Mouse (Mus musculus) CH12.LX (cell line): ENCODE results near the gene Mt4.
A peak's percentile ranks its signal among the peaks of the same experiment; 100 is the strongest.

Source experiments
- CHD2 ChIP-seq: IDR thresholded peaks from 2 replicates; pipeline ENCODE4 v1.6.1; 2011; ENCODE audit warnings: low read length, improper control_type of control experiment
- CTCF ChIP-seq, 2 experiments: IDR thresholded peaks in 1 of 2; conservative IDR thresholded peaks in 1 of 2; 2 replicates each; pipeline ENCODE4 v1.5.1; 2011 to 2012; ENCODE audit warnings: low read depth in 2 of 2, low read length in 2 of 2, improper control_type of control experiment in 1 of 2, inconsistent platforms in 1 of 2, mild to moderate bottlenecking in 1 of 2, moderate library complexity in 1 of 2
- ELF1 ChIP-seq: IDR thresholded peaks from 2 replicates; pipeline ENCODE4 v1.6.1; 2014; ENCODE audit warnings: low read depth, mild to moderate bottlenecking, inconsistent platforms, low read length, improper control_type of control experiment
- EP300 ChIP-seq: IDR thresholded peaks from 2 replicates; pipeline ENCODE4 v1.6.1; 2011; ENCODE audit warnings: low read length, improper control_type of control experiment
- ETS1 ChIP-seq: conservative IDR thresholded peaks from 2 replicates; pipeline ENCODE4 v1.6.1; 2012; ENCODE audit warnings: low read depth, mild to moderate bottlenecking, inconsistent platforms, low read length, improper control_type of control experiment, moderate library complexity
- MAX ChIP-seq: IDR thresholded peaks from 2 replicates; pipeline ENCODE4 v1.6.1; 2011; ENCODE audit warnings: low read length, improper control_type of control experiment
- MAZ ChIP-seq: IDR thresholded peaks from 2 replicates; pipeline ENCODE4 v1.6.1; 2012; ENCODE audit warnings: low read depth, mild to moderate bottlenecking, inconsistent platforms, low read length, improper control_type of control experiment, moderate library complexity
- NRF1 ChIP-seq: IDR thresholded peaks from 2 replicates; pipeline ENCODE4 v1.6.1; 2014; ENCODE audit warnings: low read depth, mild to moderate bottlenecking, inconsistent platforms, low read length, improper control_type of control experiment, moderate library complexity
- POLR2A ChIP-seq: IDR thresholded peaks from 2 replicates; pipeline ENCODE4 v1.6.1; 2011; ENCODE audit warnings: low read depth, mild to moderate bottlenecking, improper control_type of control experiment, low read length
- RCOR1 ChIP-seq: conservative IDR thresholded peaks from 2 replicates; pipeline ENCODE4 v1.6.1; 2012; ENCODE audit warnings: low read depth, mild to moderate bottlenecking, inconsistent platforms, low read length, improper control_type of control experiment
- SMC3 ChIP-seq: IDR thresholded peaks from 2 replicates; pipeline ENCODE4 v1.6.1; 2011; ENCODE audit warnings: low read depth, low read length, improper control_type of control experiment
- TCF12 ChIP-seq: IDR thresholded peaks from 2 replicates; pipeline ENCODE4 v1.6.1; 2014; ENCODE audit warnings: low read depth, mild to moderate bottlenecking, inconsistent platforms, low read length, improper control_type of control experiment
- USF2 ChIP-seq: conservative IDR thresholded peaks from 2 replicates; pipeline ENCODE4 v1.6.1; 2011; ENCODE audit warnings: low read depth, low read length, improper control_type of control experiment
- ZMIZ1 ChIP-seq: IDR thresholded peaks from 2 replicates; pipeline ENCODE4 v1.6.1; 2012; ENCODE audit warnings: low read depth, mild to moderate bottlenecking, inconsistent platforms, low read length, improper control_type of control experiment

- TF ChIP-seq CTCF (conservative IDR thresholded peaks at IDR 0.05 in 1 of 2, IDR thresholded peaks at IDR 0.05 in 1 of 2; ENCODE audit: low read depth in 2 of 2, low read length in 2 of 2) (peak; percentile 4 to 50; a peak in 2 of 4 replicates), RCOR1 (no peak), NRF1 (no peak), EP300 (no peak), TCF12 (no peak), POLR2A (no peak), CHD2 (no peak), MAX (no peak), MAZ (no peak), ZMIZ1 (no peak), ELF1 (no peak), SMC3 (0 out of 2 replicates have a peak, but pooled peaks have one; percentile 9), ETS1 (no peak), USF2 (no peak)
Measured at GRCm38 (mm10) chr8:94174619-94175213, 37.7 kb downstream of the Mt4 start.
